Mouse (Mus musculus): Measurements from ENCODE around the gene Clcn6. TPM values are rescaled to one million over a fixed set of nuclear protein-coding genes. Genes with fewer than 3 reads are reported as not detected.

Gene Clcn6
- polyA plus RNA-seq, 1 experiment from 2014 or later: 36.5 TPM

DNA sequence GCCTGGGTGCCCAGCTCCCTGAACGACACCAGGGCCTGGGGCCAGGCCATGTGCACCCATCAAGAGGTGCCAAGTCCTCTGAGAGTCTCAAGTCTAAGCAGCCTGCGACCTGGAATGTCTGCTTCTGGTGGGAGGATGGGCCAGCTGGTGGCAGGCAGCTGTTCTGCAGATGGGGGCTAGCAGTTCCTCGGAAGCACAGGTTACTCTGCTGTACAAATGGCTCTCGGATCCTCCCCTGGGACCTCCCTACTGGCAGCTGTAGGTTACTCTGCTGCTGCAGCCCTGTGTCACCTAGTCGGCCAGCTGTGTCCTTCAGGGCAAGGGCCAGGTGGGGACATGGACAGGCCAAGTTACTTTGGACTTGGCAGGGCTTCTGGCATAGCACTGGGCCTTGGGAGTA, 32.9 kb upstream of the Clcn6 start:
- Histone ChIP-seq H3K27me3 (ENCODE audit: control insufficient read depth, insufficient read depth, low read depth, low read length) (no peaks in the 10 kb centered on the region), H3K9me3 (replicated peaks; ENCODE audit: control insufficient read depth, low read length, poor library complexity, severe bottlenecking) (no peaks in the 10 kb centered on the region), H3K4me1 (ENCODE audit: control insufficient read depth, insufficient read depth, low read length) (no peaks in the 10 kb centered on the region), H3K4me2 (ENCODE audit: low read length) (no peak overlapping the region), H3K36me3 (ENCODE audit: control insufficient read depth, insufficient read depth, low read length) (no peaks in the 10 kb centered on the region), H3K27ac (ENCODE audit: low read length) (no peak overlapping the region), H3K9ac (ENCODE audit: low read depth, low read length) (no peak overlapping the region), H3K4me3 (ENCODE audit: low read depth, low read length) (no peak overlapping the region)
- ATAC-seq: no peak
- 73% methylated on average over 5 of the region's 5 CpGs for WGBS

DNA sequence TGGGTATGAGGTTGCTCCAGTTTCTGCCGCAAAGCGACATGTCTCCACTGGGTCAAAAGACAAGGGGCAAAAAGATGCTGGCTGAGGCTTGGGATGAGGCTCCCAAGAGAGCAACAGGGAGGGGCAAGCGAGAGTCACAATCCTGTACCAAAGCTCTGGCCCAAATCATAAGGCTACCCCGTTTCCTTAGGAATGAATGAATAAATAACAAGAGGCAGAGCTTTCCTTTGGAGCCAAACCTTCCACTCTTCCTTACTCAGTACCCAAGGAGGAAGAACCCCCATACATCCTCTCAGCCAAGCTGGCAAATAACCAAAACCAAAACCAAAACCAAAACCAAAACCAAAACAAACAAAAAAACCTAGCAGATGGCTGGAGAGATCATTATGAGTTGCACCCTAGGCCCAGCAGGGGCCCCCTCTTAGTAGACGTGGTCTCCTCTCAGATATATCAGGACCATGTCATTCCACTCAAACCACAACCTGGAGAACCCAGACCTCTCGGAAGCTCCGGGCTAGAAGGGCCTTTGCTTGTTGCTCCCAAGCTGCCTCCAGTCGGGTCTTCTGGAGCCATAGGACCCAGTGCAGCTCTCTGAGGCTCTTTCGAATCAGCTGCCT, 31.1 kb upstream of the Clcn6 start:
- Histone ChIP-seq H3K4me3 (ENCODE audit: low read depth, low read length) (no peak overlapping the region), H3K4me1 (ENCODE audit: control insufficient read depth, insufficient read depth, low read length) (no peaks in the 10 kb centered on the region), H3K27ac (ENCODE audit: low read length) (no peak overlapping the region), H3K9ac (ENCODE audit: low read depth, low read length) (no peak overlapping the region), H3K4me2 (ENCODE audit: low read length) (no peak overlapping the region), H3K27me3 (ENCODE audit: control insufficient read depth, insufficient read depth, low read depth, low read length) (no peaks in the 10 kb centered on the region), H3K9me3 (replicated peaks; ENCODE audit: control insufficient read depth, low read length, poor library complexity, severe bottlenecking) (no peaks in the 10 kb centered on the region), H3K36me3 (ENCODE audit: control insufficient read depth, insufficient read depth, low read length) (no peaks in the 10 kb centered on the region)
- 87% methylated on average over 9 of the region's 9 CpGs for WGBS
- no peak for ATAC-seq

DNA sequence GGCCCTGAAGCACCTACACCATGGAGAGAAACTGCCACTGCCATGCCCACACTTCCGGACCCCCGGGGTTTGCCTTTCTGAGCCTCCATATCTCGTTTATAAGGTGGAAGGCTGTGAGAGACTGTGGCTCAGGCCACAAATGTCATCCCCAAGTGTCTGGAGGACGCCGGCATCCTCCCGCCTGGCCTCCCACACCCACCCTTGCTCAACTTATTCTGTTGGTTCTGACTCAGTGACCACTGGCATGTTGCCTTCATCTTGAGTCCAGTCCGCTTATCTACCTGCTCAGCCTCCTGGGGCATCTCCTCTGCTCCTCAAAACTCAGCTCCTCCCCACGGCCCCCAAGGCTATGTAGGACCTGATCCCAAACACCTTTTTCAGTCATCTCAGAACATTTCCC, 28.7 kb upstream of the Clcn6 start:
- WGBS: 90% methylated on average over 8 of the region's 8 CpGs
- H3K4me1 ChIP-seq (ENCODE audit: control insufficient read depth, insufficient read depth, low read length): no peaks in the 10 kb centered on the region
- ATAC-seq: no peak
- H3K4me3 ChIP-seq (ENCODE audit: low read depth, low read length): no peak overlapping the region
- H3K27me3 ChIP-seq (ENCODE audit: control insufficient read depth, insufficient read depth, low read depth, low read length): no peaks in the 10 kb centered on the region
- no peaks in the 10 kb centered on the region for H3K36me3 ChIP-seq (ENCODE audit: control insufficient read depth, insufficient read depth, low read length)
- no peak overlapping the region for H3K27ac ChIP-seq (ENCODE audit: low read length)
- no peak overlapping the region for H3K4me2 ChIP-seq (ENCODE audit: low read length)
- H3K9me3 ChIP-seq (replicated peaks; ENCODE audit: control insufficient read depth, low read length, poor library complexity, severe bottlenecking): no peaks in the 10 kb centered on the region
- no peak overlapping the region for H3K9ac ChIP-seq (ENCODE audit: low read depth, low read length)

DNA sequence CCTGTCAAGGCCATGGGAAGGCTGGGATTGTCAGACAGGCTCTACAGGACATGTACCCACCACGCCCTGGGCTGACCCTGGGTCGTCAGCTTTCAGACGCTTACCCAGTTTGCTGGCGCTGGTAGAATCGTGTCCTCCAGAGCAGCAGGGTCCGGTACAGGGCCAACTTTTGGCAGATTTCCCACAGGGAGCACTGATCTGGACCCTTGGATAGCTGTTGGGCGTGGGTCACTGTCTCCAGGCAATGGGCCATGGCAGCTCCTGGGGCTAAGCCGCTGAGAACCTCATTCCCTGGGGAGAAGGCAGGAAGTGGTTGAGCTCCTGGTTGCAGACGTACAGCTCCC, 27.8 kb upstream of the Clcn6 start:
- Histone ChIP-seq H3K9ac (ENCODE audit: low read depth, low read length) (no peak overlapping the region), H3K4me1 (ENCODE audit: control insufficient read depth, insufficient read depth, low read length) (no peaks in the 10 kb centered on the region), H3K27ac (ENCODE audit: low read length) (no peak overlapping the region), H3K4me3 (ENCODE audit: low read depth, low read length) (no peak overlapping the region), H3K27me3 (ENCODE audit: control insufficient read depth, insufficient read depth, low read depth, low read length) (no peaks in the 10 kb centered on the region), H3K9me3 (replicated peaks; ENCODE audit: control insufficient read depth, low read length, poor library complexity, severe bottlenecking) (no peaks in the 10 kb centered on the region), H3K4me2 (ENCODE audit: low read length) (no peak overlapping the region), H3K36me3 (ENCODE audit: control insufficient read depth, insufficient read depth, low read length) (no peaks in the 10 kb centered on the region)
- no peak for ATAC-seq
- 35% methylated on average over 9 of the region's 9 CpGs for WGBS

DNA sequence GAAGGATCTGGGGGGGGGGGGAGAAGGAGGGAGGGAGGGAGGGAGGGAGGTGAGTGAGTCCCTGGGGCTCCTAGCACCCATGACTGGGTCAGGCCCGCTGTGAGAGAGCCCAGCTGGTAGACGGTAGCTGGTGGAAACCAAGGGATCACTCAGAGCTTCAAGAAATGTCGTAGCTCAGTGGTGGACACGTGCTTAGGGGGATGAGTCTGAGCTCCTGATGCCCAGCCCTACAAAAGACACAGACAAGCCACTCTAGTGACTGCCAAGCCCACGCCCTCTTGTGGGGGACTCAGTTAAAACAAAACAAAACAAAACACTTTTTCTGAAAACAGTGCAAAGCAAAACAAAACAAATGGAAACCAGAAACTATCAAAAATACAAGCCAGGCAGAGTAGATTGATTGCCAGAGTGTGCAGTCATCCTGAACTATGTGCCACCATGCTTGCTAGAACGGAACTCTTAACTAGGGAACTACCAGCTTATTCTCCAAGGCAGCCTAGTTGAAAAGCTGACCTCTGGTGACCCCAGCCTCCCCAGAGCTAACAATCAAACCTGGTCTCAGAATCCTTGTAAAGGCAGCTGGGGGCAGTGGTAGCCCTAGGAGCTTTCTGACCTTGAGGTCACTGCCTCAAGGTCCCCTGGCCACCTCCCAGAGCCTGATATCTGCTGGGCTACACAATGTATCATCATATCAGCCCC, 27.2 kb upstream of the Clcn6 start:
- Histone ChIP-seq H3K27ac (ENCODE audit: low read length) (no peak overlapping the region), H3K9ac (ENCODE audit: low read depth, low read length) (no peak overlapping the region), H3K9me3 (replicated peaks; ENCODE audit: control insufficient read depth, low read length, poor library complexity, severe bottlenecking) (no peaks in the 10 kb centered on the region), H3K4me2 (ENCODE audit: low read length) (no peak overlapping the region), H3K4me1 (ENCODE audit: control insufficient read depth, insufficient read depth, low read length) (no peaks in the 10 kb centered on the region), H3K27me3 (ENCODE audit: control insufficient read depth, insufficient read depth, low read depth, low read length) (no peaks in the 10 kb centered on the region), H3K4me3 (ENCODE audit: low read depth, low read length) (no peak overlapping the region), H3K36me3 (ENCODE audit: control insufficient read depth, insufficient read depth, low read length) (no peaks in the 10 kb centered on the region)
- no peak for ATAC-seq
- 37% methylated on average over 6 of the region's 6 CpGs for WGBS

DNA sequence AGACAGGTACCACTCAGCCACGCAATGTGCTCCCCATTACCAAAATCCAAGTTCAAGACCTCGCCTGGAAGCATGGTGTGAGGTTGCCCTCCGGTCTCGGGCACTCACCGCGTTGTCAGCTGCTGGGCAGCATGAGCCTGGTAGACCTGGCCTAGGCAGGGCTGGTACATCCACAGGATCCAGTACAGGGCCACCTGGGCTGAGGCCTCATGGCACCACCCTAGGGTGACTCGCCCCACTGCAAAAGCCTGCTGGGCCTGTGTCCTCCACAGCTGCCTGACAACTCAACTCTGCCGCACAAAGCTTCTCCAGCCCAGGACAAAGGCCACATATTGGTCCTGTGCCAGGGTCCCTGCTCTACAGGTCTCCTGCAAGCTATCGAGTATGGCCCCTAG, 22.5 kb upstream of the Clcn6 start:
- Histone ChIP-seq H3K4me2 (ENCODE audit: low read length) (no peak overlapping the region), H3K9me3 (replicated peaks; ENCODE audit: control insufficient read depth, low read length, poor library complexity, severe bottlenecking) (no peaks in the 10 kb centered on the region), H3K27me3 (ENCODE audit: control insufficient read depth, insufficient read depth, low read depth, low read length) (no peaks in the 10 kb centered on the region), H3K4me3 (ENCODE audit: low read depth, low read length) (no peak overlapping the region), H3K27ac (ENCODE audit: low read length) (no peak overlapping the region), H3K9ac (ENCODE audit: low read depth, low read length) (no peak overlapping the region), H3K36me3 (ENCODE audit: control insufficient read depth, insufficient read depth, low read length) (peaks cover 17% of the 10 kb centered on the region), H3K4me1 (ENCODE audit: control insufficient read depth, insufficient read depth, low read length) (no peaks in the 10 kb centered on the region)
- peak; percentile 44; the same call in 1 of the 2 replicates for ATAC-seq
- WGBS: 92% methylated on average over 9 of the region's 9 CpGs

DNA sequence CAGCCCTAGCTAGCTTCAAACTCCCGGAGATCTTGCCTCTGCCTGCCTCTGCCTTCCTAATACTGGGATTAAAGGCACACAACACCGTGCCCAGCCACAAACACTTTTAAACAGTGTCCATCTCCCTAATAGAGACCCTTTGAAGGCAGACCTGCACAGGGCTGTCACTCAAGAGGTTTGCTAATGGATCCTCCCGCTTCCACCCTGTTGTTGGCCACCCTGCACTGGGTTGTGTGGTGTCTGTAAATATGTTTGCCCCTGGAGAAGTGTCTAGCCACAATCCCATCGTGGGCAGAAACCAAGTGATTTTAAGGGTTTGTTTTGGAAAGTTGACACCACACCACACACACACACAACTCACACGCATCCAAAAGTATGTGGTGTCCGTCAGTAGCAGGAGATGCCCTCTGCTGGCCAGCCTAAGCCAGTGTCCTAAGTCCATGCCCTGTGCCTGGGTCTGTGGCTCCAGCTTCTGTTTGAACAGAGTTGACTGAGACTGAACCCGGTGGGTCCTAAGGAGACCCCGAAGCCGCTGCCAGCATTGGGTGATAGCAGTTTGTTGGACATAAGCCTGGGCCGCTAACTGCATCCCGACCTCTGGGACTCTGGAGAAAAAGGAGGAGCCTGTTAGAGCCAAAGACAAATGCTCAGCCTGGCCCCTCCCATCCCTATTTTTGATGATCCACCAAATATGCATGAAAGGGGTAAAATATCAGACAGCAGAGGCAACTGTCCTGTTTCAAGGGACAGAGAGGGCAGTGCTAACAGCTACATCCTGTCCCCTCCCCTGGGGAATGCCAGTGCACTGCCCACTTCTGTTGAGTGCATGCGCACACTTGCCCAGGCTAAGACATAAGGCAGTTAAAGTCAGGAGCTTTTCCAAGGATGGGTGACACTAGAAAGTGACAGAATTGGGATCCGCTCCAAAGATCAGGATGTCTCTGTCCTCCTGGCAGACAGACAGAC, 21.8 kb upstream of the Clcn6 start:
- no peak overlapping the region for H3K9ac ChIP-seq (ENCODE audit: low read depth, low read length)
- 53% methylated on average over 13 of the region's 13 CpGs for WGBS
- no peak overlapping the region for H3K4me2 ChIP-seq (ENCODE audit: low read length)
- no peaks in the 10 kb centered on the region for H3K4me1 ChIP-seq (ENCODE audit: control insufficient read depth, insufficient read depth, low read length)
- no peaks in the 10 kb centered on the region for H3K27me3 ChIP-seq (ENCODE audit: control insufficient read depth, insufficient read depth, low read depth, low read length)
- no peak overlapping the region for H3K27ac ChIP-seq (ENCODE audit: low read length)
- H3K9me3 ChIP-seq (replicated peaks; ENCODE audit: control insufficient read depth, low read length, poor library complexity, severe bottlenecking): no peaks in the 10 kb centered on the region
- no peak for ATAC-seq
- H3K36me3 ChIP-seq (ENCODE audit: control insufficient read depth, insufficient read depth, low read length): peaks cover 23% of the 10 kb centered on the region
- H3K4me3 ChIP-seq (ENCODE audit: low read depth, low read length): no peak overlapping the region

DNA sequence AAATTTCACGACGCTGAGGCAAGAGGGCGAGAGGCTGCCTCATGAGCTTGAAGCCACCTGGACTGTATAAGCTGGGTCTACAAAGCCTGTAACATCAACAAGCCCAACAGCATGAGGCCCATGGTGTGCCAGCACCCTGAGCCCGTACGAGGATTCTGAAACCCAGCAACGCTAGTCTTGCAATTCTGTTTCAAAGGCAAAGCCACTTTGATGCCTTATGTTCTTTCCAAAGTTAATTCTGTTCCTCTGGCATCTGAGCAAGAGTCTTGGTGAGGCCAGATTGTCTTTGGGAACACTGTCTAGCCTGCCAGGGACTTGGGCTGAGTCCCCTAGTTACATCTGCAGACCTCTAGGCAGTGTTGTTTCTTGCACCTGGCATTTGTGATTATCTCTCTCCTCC, 20.4 kb upstream of the Clcn6 start:
- Histone ChIP-seq H3K9ac (ENCODE audit: low read depth, low read length) (no peak overlapping the region), H3K9me3 (replicated peaks; ENCODE audit: control insufficient read depth, low read length, poor library complexity, severe bottlenecking) (no peaks in the 10 kb centered on the region), H3K27me3 (ENCODE audit: control insufficient read depth, insufficient read depth, low read depth, low read length) (no peaks in the 10 kb centered on the region), H3K4me1 (ENCODE audit: control insufficient read depth, insufficient read depth, low read length) (no peaks in the 10 kb centered on the region), H3K4me3 (ENCODE audit: low read depth, low read length) (no peak overlapping the region), H3K4me2 (ENCODE audit: low read length) (no peak overlapping the region), H3K36me3 (ENCODE audit: control insufficient read depth, insufficient read depth, low read length) (peaks cover 27% of the 10 kb centered on the region), H3K27ac (ENCODE audit: low read length) (no peak overlapping the region)
- WGBS: 89% methylated on average over 6 of the region's 6 CpGs
- no peak for ATAC-seq

Measured in midbrain, embryonic 16.5 days (tissue).